Mouse (Mus musculus): ENCODE results near the gene Ccdc102a. TPM values are rescaled to one million over a fixed set of nuclear protein-coding genes. Genes with fewer than 3 reads are reported as not detected.

Ccdc102a gene
- polyA plus RNA-seq (2014; fragmentation: Illumina TruSeq; extraction: RNeasy Lipid Tissue Mini Kit (QIAGEN cat#74804); ENCODE audit: low read depth, low replicate concordance) = not detected

DNA sequence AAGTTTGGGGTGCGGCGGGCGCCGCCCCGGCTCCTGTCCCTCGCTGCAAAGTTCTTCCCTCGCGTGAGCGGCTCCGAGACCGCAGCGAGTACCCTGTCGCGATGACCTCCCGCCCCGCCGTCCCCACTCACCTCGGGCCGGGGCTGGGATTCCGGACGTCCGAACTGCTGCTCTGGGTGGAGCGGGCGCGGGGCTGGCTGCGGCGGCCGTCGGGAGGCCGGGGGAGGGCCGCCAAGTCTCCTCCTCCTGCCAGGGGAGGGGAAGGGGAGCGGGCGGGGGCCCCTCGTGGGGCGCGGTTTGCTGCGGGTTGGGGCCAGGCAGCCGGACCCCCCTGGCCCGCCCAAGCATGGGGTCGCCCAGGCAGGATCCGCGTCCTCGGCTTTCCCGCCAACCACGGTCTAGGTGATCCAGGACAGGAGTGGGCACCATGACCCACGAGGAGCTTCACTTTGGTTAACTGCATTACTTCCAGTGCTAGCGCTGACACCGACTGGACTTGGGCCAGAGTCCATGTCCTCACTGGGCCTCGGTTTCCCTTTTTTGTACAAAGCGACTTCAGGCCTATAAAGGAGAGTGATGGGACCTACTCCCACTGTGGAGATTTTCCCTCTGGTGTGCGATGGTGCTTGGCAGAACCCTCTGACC, at the start of gene Ccdc102a:
Gene Ccdc102a, minus strand, starts transcription at position 248 of the 645 bp plus-strand sequence.

DNA sequence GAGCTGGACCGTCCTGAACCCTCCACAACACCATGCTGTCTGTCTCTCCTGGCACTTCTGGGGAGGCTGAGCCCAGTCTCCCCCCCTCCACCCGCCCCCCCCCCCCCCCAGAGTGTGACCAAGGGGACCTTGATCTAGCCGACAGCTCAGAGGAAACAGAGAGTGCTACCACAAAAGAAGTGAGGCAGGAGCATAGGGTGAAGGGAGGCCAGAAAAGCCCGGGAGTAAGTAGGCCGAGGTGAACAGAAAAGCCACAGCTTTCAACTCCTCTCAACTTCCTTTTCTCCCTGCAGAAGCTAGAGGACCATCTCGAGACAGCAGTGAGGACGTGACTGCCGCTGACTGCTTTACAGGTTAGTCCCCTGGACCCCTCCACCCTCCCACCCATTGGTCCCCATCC, 5.5 kb upstream of the Ccdc102a start, which contains the start of gene Adgrg5:
Gene Adgrg5, plus strand, starts transcription at position 290 of the 400 bp plus-strand sequence.

DNA sequence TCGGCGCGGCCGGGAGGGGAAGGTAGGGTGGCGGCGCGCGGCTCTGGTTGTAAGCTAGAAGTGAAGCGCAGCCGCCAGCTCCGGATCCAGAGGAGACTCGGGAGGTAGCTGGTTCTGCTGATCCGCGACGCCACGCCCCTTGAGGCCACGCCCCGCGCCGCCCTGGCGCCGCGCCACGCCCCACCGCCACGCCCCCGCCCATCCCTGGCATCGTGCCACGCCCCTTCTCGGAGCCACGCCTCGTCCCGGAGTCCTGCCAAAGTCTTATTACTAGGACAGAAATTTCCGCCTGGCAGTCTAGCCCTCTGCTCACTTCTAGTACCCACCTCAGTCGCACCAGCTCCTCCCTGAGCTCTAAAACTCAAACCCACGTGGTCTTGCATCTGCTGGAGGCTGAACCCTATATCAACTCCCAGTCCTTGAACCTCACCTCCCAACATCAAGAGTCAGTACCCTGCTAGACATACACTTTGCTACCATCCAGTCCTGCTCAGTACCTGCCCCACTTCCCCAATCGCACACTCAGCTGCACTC, 41.6 kb downstream of the Ccdc102a start, which contains the start of gene Dok4:
Gene Dok4, minus strand, starts transcription at position 134 of the 534 bp plus-strand sequence.

DNA sequence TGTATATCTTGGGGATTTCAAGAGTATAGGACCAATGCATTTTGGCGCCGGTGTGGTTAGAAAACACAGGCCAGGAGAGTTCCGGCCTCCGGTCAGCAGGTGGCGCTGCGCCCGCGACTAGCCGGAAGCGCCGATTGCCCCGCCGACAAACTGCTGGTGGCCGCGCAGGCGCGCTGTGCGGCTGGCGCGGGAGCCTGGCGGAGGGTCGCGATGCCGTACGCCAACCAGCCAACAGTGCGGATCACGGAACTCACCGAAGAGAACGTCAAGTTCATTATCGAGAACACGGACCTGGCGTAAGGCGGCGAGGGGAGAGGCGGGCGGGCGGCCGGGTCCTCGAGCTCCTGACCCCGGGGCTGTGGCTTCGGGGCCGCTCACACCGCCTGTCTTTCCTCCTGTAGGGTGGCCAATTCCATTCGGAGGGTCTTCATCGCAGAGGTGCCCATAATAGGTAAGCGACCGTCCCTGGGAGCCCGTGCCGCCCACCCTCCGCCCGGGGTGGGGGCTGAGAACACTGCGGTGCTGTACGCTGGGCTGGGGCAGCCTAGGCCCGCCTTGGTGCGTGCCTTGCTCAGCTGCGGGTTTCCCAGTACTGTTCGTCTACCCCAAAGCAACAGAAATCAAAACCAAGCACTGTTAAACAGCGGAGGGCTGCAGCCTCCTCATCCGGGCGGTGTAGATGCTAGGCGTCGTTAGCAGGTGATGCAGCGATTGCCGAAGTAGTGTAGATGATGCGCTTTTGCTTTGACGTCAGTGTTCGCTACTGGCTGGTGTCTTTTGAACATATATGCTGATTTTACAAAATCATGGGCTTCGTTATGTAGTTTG, 60.3 kb downstream of the Ccdc102a start, which contains the start of gene Polr2c:
Gene Polr2c, plus strand, starts transcription at position 105 of the 828 bp plus-strand sequence.

Other genes with a start within 250 kb of the Ccdc102a start
- gene Pllp, start 221.8 kb downstream of the Ccdc102a start, polyA plus RNA-seq (2014; fragmentation: Illumina TruSeq; extraction: RNeasy Lipid Tissue Mini Kit (QIAGEN cat#74804); ENCODE audit: low read depth, low replicate concordance) = not detected
- gene Ccl22, start 172.5 kb downstream of the Ccdc102a start, polyA plus RNA-seq (2014; fragmentation: Illumina TruSeq; extraction: RNeasy Lipid Tissue Mini Kit (QIAGEN cat#74804); ENCODE audit: low read depth, low replicate concordance) = not detected
- 2.1 TPM for gene Cx3cl1, start 146.1 kb downstream of the Ccdc102a start, polyA plus RNA-seq (2014; fragmentation: Illumina TruSeq; extraction: RNeasy Lipid Tissue Mini Kit (QIAGEN cat#74804); ENCODE audit: low read depth, low replicate concordance)
- gene Ccl17, start 107.6 kb downstream of the Ccdc102a start, polyA plus RNA-seq (2014; fragmentation: Illumina TruSeq; extraction: RNeasy Lipid Tissue Mini Kit (QIAGEN cat#74804); ENCODE audit: low read depth, low replicate concordance) = not detected
- gene Coq9, start 79.8 kb downstream of the Ccdc102a start, polyA plus RNA-seq (2014; fragmentation: Illumina TruSeq; extraction: RNeasy Lipid Tissue Mini Kit (QIAGEN cat#74804); ENCODE audit: low read depth, low replicate concordance) = 23.5 TPM
- 6.9 TPM for gene Ciapin1, start 79.7 kb downstream of the Ccdc102a start, polyA plus RNA-seq (2014; fragmentation: Illumina TruSeq; extraction: RNeasy Lipid Tissue Mini Kit (QIAGEN cat#74804); ENCODE audit: low read depth, low replicate concordance)
- gene Polr2c, start 60.6 kb downstream of the Ccdc102a start, polyA plus RNA-seq (2014; fragmentation: Illumina TruSeq; extraction: RNeasy Lipid Tissue Mini Kit (QIAGEN cat#74804); ENCODE audit: low read depth, low replicate concordance) = 6.4 TPM
- 1.5 TPM for gene Dok4, start 41.8 kb downstream of the Ccdc102a start, polyA plus RNA-seq (2014; fragmentation: Illumina TruSeq; extraction: RNeasy Lipid Tissue Mini Kit (QIAGEN cat#74804); ENCODE audit: low read depth, low replicate concordance)
- not detected for gene Adgrg5, start 5.6 kb upstream of the Ccdc102a start, polyA plus RNA-seq (2014; fragmentation: Illumina TruSeq; extraction: RNeasy Lipid Tissue Mini Kit (QIAGEN cat#74804); ENCODE audit: low read depth, low replicate concordance)
- 1.6 TPM for gene Adgrg1, start 56.7 kb upstream of the Ccdc102a start, polyA plus RNA-seq (2014; fragmentation: Illumina TruSeq; extraction: RNeasy Lipid Tissue Mini Kit (QIAGEN cat#74804); ENCODE audit: low read depth, low replicate concordance)
- gene Adgrg3, start 99.6 kb upstream of the Ccdc102a start, polyA plus RNA-seq (2014; fragmentation: Illumina TruSeq; extraction: RNeasy Lipid Tissue Mini Kit (QIAGEN cat#74804); ENCODE audit: low read depth, low replicate concordance) = 1.3 TPM
- not detected for gene Drc7, start 137.0 kb upstream of the Ccdc102a start, polyA plus RNA-seq (2014; fragmentation: Illumina TruSeq; extraction: RNeasy Lipid Tissue Mini Kit (QIAGEN cat#74804); ENCODE audit: low read depth, low replicate concordance)
- 0.29 TPM for gene Katnb1, start 163.1 kb upstream of the Ccdc102a start, polyA plus RNA-seq (2014; fragmentation: Illumina TruSeq; extraction: RNeasy Lipid Tissue Mini Kit (QIAGEN cat#74804); ENCODE audit: low read depth, low replicate concordance)

Measured in adrenal gland, adult 10 weeks (tissue).